Mouse (Mus musculus): ENCODE data around the gene Serpina3c. TPM values are rescaled to one million over a fixed set of nuclear protein-coding genes. Genes with fewer than 3 reads are reported as not detected.

Serpina3c gene
- not detected for polyA plus RNA-seq (2017; shearing (Covaris generic))

DNA sequence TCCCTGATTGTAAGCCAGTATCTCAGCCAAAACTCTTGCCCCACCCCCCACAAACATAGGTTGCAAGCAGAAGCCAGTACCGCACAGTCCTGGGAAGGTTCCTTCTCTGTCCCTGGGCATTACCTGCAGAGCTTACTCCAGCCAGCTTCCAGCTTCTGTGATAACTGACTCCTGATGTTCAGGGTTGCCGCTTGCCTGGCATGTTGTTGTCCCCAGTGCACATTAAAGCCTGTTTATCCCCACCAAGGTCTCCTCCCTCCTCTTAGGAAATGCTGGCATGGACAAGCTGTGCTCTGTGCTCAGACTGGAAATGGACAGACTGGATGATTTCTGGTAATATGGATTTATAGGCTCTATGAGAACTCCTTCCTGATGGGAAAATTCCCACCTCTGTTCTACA, at the start of gene Serpina3c:
Gene Serpina3c (minus strand): TSS at position 215 of the 400 bp plus-strand sequence.

DNA sequence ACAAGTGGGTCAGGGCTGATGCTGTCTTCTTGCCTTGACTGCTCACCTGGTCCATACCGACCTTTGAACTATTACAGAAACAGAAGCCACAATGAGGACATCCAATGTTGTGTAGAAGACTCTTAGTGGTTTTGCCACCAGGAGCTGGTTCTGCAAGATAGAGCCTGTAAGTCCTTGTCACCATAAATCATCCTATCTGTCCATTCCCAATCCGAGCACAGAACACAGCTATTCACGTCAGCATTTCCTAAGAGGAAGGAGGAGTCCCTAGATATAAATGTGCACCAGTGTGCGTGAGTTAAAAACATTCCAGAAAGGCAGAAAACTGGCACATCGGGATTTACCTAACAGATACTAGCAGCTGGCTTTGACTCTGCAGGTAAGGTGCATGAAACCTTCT, 26.0 kb downstream of the Serpina3c start, which contains the start of gene Serpina3b:
Gene Serpina3b (plus strand): TSS at position 301 of the 400 bp plus-strand sequence.

DNA sequence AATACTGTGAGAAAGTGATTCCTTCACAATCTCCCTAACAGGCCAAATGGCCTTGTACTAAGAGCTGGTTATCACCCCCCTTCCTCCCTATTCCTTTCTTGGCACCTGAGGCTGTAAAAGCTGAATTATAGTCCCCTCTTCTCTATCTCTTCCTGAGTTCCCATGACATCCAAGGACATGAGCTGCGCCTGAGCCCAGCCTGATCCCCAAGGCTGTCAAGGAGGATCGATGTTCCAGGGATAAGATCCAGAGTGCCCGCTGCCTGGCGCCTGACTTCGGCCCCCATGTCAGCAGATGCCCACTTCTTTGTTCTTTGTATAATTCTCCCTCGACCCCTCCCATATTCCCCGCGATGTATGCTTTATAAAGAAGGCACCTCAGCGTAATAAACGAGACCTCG, 41.3 kb downstream of the Serpina3c start, which contains the start of gene Serpina3a:
Gene Serpina3a (plus strand): TSS at position 392 of the 400 bp plus-strand sequence.

DNA sequence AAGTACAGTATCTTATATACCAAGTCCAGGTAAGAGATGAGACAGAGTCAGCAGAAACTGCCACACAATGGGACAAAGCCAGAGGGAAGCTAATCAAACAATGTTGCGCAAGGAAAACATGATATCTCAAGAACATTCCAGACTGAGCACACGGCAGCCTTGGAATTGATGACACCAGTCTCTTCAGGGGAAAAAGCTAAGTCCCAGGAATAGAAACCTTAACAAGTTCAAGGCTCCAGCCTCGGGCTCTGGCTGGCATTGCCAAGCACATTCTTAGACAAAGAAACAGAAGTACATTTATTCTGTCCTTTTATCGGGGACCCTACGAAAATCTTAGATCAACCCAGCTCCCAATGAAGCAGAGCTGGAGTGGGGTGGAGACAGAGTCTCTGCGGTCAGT, 52.9 kb downstream of the Serpina3c start, which contains the start of gene Serpina5:
Gene Serpina5 (plus strand): TSS at position 346 of the 400 bp plus-strand sequence.

Other genes with a start within 250 kb of the Serpina3c start
- not detected for gene Serpina1c, start 249.0 kb downstream of the Serpina3c start, polyA plus RNA-seq (2017; shearing (Covaris generic))
- not detected for gene Serpina1e, start 194.9 kb downstream of the Serpina3c start, polyA plus RNA-seq (2017; shearing (Covaris generic))
- gene Serpina11, start 163.9 kb downstream of the Serpina3c start, polyA plus RNA-seq (2017; shearing (Covaris generic)): not detected
- 0.22 TPM for gene Serpina9, start 140.1 kb downstream of the Serpina3c start, polyA plus RNA-seq (2017; shearing (Covaris generic))
- gene Serpina12, start 109.4 kb downstream of the Serpina3c start, polyA plus RNA-seq (2017; shearing (Covaris generic)): not detected
- gene Serpina5, start 52.8 kb downstream of the Serpina3c start, polyA plus RNA-seq (2017; shearing (Covaris generic)): not detected
- gene Serpina3a, start 41.1 kb downstream of the Serpina3c start, polyA plus RNA-seq (2017; shearing (Covaris generic)): not detected
- gene Serpina3b, start 25.9 kb downstream of the Serpina3c start, polyA plus RNA-seq (2017; shearing (Covaris generic)): not detected
- 7.6 TPM for gene Serpina3f, start 60.7 kb upstream of the Serpina3c start, polyA plus RNA-seq (2017; shearing (Covaris generic))
- gene Serpina3g, start 82.4 kb upstream of the Serpina3c start, polyA plus RNA-seq (2017; shearing (Covaris generic)): 47.4 TPM
- gene Serpina3i, start 109.3 kb upstream of the Serpina3c start, polyA plus RNA-seq (2017; shearing (Covaris generic)): not detected
- gene Serpina3j, start 160.7 kb upstream of the Serpina3c start, polyA plus RNA-seq (2017; shearing (Covaris generic)): not detected
- gene Serpina3k, start 184.6 kb upstream of the Serpina3c start, polyA plus RNA-seq (2017; shearing (Covaris generic)): not detected
- not detected for gene Serpina3m, start 184.6 kb upstream of the Serpina3c start, polyA plus RNA-seq (2017; shearing (Covaris generic))

Data from effector memory CD4-positive, alpha-beta T cell, adult 7 months (primary cell).